11 mouse cellular contexts compared by ENCODE assay signal in the genomic region with DNA sequence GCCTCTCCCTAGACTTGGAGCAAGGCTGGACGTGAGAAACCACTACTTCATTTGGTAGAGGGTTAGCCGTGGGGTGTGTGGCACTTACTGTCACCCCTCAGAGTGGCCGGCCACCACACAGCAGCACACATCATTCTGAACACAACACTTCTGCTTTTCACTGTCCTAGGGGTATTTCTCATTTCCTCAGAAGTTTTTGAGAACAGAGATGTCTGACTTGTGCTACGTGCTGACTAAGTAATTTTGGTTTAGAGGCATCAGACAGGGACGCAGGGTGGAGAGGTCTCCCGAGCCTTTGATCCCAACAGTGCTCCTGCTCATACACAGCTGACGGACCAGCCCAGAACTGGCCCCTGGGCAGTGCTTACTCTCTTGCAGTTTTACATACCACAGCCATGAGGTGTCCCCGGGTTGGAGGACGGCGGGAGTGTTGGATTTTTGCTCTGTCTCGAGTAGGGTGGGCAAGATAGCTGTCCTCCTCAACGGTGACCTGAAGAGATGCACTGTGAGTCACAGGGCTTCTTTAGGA. TPM values are rescaled to one million over a fixed set of nuclear protein-coding genes. Genes with fewer than 3 reads are reported as not detected.
A peak's percentile ranks its signal among the peaks of the same experiment; 100 is the strongest.
DNase-seq lines count a peak whose midpoint lies in the region; ATAC-seq and TF ChIP-seq lines count a peak whose summit lies in the region.
"Had no signal": no experiment of that assay in that cellular context is flagged by ENCODE, and none has a peak within 500 bp of the region (broad histone marks: within the 10 kb centered on the region; RNA-seq: fewer than 3 reads in every experiment).

No protein-coding gene starts in this region.

- H3K79me3 ChIP-seq in C2C12 (ENCODE audit: low read depth) = peaks cover 23% of the 10 kb centered on the region

- H3K27me3 ChIP-seq in C2C12 (ENCODE audit: control insufficient read depth, insufficient read depth, insufficient read length) = no peaks in the 10 kb centered on the region
- H3K27me3 ChIP-seq: hindbrain, embryonic 15.5 days had no signal

- WGBS in macrophage (ENCODE audit: missing documents) = 29% methylated on average over 12 of the region's 12 CpGs

- peaks cover 36% of the 10 kb centered on the region for H3K79me2 ChIP-seq in C2C12 (ENCODE audit: control insufficient read depth, insufficient read depth)
- peaks cover 61% of the 10 kb centered on the region for H3K79me2 ChIP-seq in macrophage (ENCODE audit: inconsistent target)

- H3K27ac ChIP-seq in macrophage = peak overlapping the region; percentile 100
- H3K27ac ChIP-seq: hindbrain, embryonic 15.5 days had no signal

- H3K36me3 ChIP-seq in C2C12 (ENCODE audit: control insufficient read depth, insufficient read depth) (peaks cover 54% of the 10 kb centered on the region), macrophage (ENCODE audit: inconsistent target) (peaks cover 29% of the 10 kb centered on the region)

- TF ChIP-seq CTCF in C2C12 (IDR thresholded peaks at IDR 0.05; ENCODE audit: control insufficient read depth, insufficient read depth, insufficient read length) = no peak

- H3ac ChIP-seq in C2C12 (ENCODE audit: control insufficient read depth, insufficient read length, low read depth) = no peak overlapping the region

- H3K4me3 ChIP-seq in C2C12 (ENCODE audit: insufficient read depth, poor library complexity, severe bottlenecking) (no peak overlapping the region), macrophage (ENCODE audit: inconsistent target) (no peak overlapping the region)
- H3K4me3 ChIP-seq: hindbrain, embryonic 15.5 days had no signal

- peak; percentile 48 for ATAC-seq in common myeloid progenitor, adult 5-6 weeks (replicated peaks; ENCODE audit: low read depth, poor library complexity, severe bottlenecking)
- ATAC-seq: midbrain, embryonic 16.5 days had no signal

- peak; percentile 60 for DNase-seq in layer of hippocampus, adult 9-11 months
- no peak for DNase-seq in layer of hippocampus, postnatal 36 days
- DNase-seq in cerebellum, postnatal 10 days = no peak
- no peak for DNase-seq in MN1 (ENCODE audit: low spot score)
- DNase-seq: cerebellum, adult 18-20 months; thymus, postnatal 36 days had no signal

TF ChIP-seq in C2C12, 6 proteins besides CTCF, POLR2A, EP300 and RAD21:
- TF ChIP-seq USF1 (IDR thresholded peaks at IDR 0.05; ENCODE audit: low read depth) (no peak), MYOD1 (IDR thresholded peaks at IDR 0.05; ENCODE audit: control insufficient read depth, insufficient read length, low read depth) (peak; percentile 13)
TF ChIP-seq in C2C12: peak in this region for 1.

RNA-seq across cellular contexts. Expression of gene Plekho1, which starts 5.3 kb away (rescaled TPM):
- 10 to 100 TPM; 37.3 to 41.0 TPM for total RNA-seq in layer of hippocampus, postnatal 36 days (2021)
- polyA plus RNA-seq in C2C12 (2012; fragmentation: generic; extraction: Trizol) (103 TPM), macrophage (2018) (189 to 264 TPM (median 249 TPM) in 3 replicates)
- 28.9 and 33.8 TPM in 2 replicates for total RNA-seq in common myeloid progenitor, adult 5-6 weeks (2017)
- 100 to 1,000 TPM; 115 to 354 (median 220) TPM for total RNA-seq in macrophage (2018; cell fraction: chromatin; rRNA removed)
- 100 to 1,000 TPM; 154 to 259 (median 208) TPM for total RNA-seq in macrophage (2018; cell fraction: cytosol; rRNA removed)
- 100 to 1,000 TPM; 160 to 320 (median 230) TPM for total RNA-seq in macrophage (2018; cell fraction: nucleus; rRNA removed)
